Mouse (Mus musculus) intestine, embryonic 16.5 days (tissue): ENCODE results near the gene Glt8d2. TPM values are rescaled to one million over a fixed set of nuclear protein-coding genes. Genes with fewer than 3 reads are reported as not detected.
A peak's percentile ranks its signal among the peaks of the same experiment; 100 is the strongest.

Experiments
- ATAC-seq: fragments of 200-750 bp; cut with Nextera tagmentation; 2 replicates; pipeline ENCODE4 v1.8.0; 2017; ENCODE audit warnings: moderate TSS enrichment, moderate library complexity
- H3K27ac ChIP-seq: fragments of 300-500 bp; sonication (generic); 2 replicates; pipeline ENCODE4 v1.5.1; 2014; ENCODE audit warnings: mild to moderate bottlenecking, low read length
- H3K27me3 ChIP-seq: fragments of 300-500 bp; sonication (generic); replicated peaks from 2 replicates; pipeline ENCODE4 v1.6.1; 2014; ENCODE audit warnings: low read length, control low read depth, mixed read lengths; ENCODE audit not compliant: control insufficient read depth, insufficient read depth
- H3K36me3 ChIP-seq: fragments of 300-500 bp; sonication (generic); 2 replicates; pipeline ENCODE4 v1.6.1; 2014; ENCODE audit warnings: low read length, control low read depth; ENCODE audit not compliant: control insufficient read depth, insufficient read depth
- H3K4me1 ChIP-seq: fragments of 300-500 bp; sonication (generic); 2 replicates; pipeline ENCODE4 v1.6.1; 2014; ENCODE audit warnings: low read length, control low read depth, mixed read lengths; ENCODE audit not compliant: control insufficient read depth, insufficient read depth
- H3K4me2 ChIP-seq: fragments of 300-500 bp; sonication (generic); 2 replicates; pipeline ENCODE4 v1.6.1; 2014; ENCODE audit warnings: low read depth, low read length, control low read depth
- H3K4me3 ChIP-seq: fragments of 300-500 bp; sonication (generic); 2 replicates; pipeline ENCODE4 v1.5.1; 2014; ENCODE audit warnings: mild to moderate bottlenecking, low read length
- H3K9ac ChIP-seq: fragments of 300-500 bp; sonication (generic); 2 replicates; pipeline ENCODE4 v1.6.1; 2014; ENCODE audit warnings: low read depth, low read length
- H3K9me3 ChIP-seq: fragments of 300-500 bp; sonication (generic); 2 replicates; pipeline ENCODE4 v1.6.1; 2016; ENCODE audit warnings: low read length, control low read depth; ENCODE audit not compliant: control insufficient read depth
- WGBS: fragments of 180-500 bp; shearing (Covaris S2); extraction: QIAGEN DNeasy Blood & Tissue Kit; methylation state at CpG from one replicate; pipeline ENCODE4 v1.1.7; 2014; 5-methylcytosine and 5-hydroxymethylcytosine counted together
- polyA plus RNA-seq: library from polyadenylated mRNA; unstranded; fragments of >200 nt; fragmentation: Nextera tagmentation; extraction: Ambion mirVana; gene quantifications from 2 replicates; pipeline ENCODE4 v1.2.1, GENCODE M21; 2015

Gene Glt8d2
- polyA plus RNA-seq, 1 experiment from 2014 or later, result 6.8 TPM

DNA sequence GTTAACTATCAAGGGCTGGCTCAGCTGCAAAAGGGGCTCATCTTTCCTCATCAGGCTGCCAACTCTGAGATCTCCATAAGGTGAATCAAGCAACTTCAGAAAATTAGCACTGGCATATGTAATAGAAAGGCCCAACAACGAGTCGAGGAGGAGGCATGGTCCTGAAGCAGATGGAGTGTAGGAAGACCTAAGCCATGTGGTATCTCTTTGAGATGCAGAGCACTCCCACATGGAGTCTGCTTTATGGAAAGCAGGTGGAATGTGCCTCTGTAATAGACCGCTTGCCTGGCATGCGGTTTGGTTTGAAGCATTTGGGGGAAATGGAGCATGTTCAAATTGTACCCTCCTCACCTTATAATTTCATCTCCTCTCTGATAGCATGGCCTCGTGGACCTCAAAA is 9.7 kb downstream of the Glt8d2 start:
- peaks cover 3% of the 10 kb centered on the region; the same call in 1 of the 2 replicates for H3K9me3 ChIP-seq
- H3K27ac ChIP-seq, result no peak overlapping the region
- 86% methylated on average over 5 of the region's 5 CpGs for WGBS
- H3K9ac ChIP-seq, result no peak overlapping the region
- H3K27me3 ChIP-seq, result no peaks in the 10 kb centered on the region
- H3K36me3 ChIP-seq, result no peaks in the 10 kb centered on the region
- no peak overlapping the region for H3K4me2 ChIP-seq
- no peak overlapping the region for H3K4me3 ChIP-seq
- no peak for ATAC-seq
- no peaks in the 10 kb centered on the region for H3K4me1 ChIP-seq

GRCm38 (mm10) chr10:82676949-82677348 is 13.5 kb downstream of the Glt8d2 start:
- Histone ChIP-seq H3K27ac (no peak overlapping the region), H3K9me3 (no peaks in the 10 kb centered on the region), H3K4me1 (no peaks in the 10 kb centered on the region), H3K4me3 (no peak overlapping the region), H3K4me2 (no peak overlapping the region), H3K36me3 (no peaks in the 10 kb centered on the region), H3K9ac (no peak overlapping the region), H3K27me3 (no peaks in the 10 kb centered on the region)
- no peak for ATAC-seq
- WGBS, result 79% methylated on average over 6 of the region's 6 CpGs

DNA sequence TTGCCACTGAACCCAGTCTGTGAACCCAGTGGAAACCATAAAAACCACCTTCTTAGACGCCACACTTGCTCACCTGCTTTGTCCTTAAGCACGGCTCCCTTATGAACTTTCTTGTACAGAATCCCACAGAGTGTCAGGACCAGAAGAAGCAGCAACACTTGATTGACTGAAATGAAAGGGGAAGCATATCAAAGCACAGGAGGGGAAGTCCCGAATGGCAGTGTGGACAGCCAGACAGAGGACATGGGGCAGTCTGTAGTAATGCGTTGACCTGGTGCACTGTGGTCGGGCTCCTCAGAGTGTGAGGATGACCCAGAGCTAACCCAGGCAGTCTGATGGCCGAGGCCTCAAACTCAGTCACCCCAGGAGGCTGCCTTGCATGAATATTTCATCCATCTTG is 20.2 kb downstream of the Glt8d2 start:
- Histone ChIP-seq H3K27ac (no peak overlapping the region), H3K9me3 (no peaks in the 10 kb centered on the region), H3K9ac (no peak overlapping the region), H3K27me3 (no peaks in the 10 kb centered on the region), H3K4me1 (no peaks in the 10 kb centered on the region), H3K36me3 (no peaks in the 10 kb centered on the region), H3K4me3 (no peak overlapping the region), H3K4me2 (no peak overlapping the region)
- ATAC-seq, result no peak
- 74% methylated on average over 6 of the region's 6 CpGs for WGBS

DNA sequence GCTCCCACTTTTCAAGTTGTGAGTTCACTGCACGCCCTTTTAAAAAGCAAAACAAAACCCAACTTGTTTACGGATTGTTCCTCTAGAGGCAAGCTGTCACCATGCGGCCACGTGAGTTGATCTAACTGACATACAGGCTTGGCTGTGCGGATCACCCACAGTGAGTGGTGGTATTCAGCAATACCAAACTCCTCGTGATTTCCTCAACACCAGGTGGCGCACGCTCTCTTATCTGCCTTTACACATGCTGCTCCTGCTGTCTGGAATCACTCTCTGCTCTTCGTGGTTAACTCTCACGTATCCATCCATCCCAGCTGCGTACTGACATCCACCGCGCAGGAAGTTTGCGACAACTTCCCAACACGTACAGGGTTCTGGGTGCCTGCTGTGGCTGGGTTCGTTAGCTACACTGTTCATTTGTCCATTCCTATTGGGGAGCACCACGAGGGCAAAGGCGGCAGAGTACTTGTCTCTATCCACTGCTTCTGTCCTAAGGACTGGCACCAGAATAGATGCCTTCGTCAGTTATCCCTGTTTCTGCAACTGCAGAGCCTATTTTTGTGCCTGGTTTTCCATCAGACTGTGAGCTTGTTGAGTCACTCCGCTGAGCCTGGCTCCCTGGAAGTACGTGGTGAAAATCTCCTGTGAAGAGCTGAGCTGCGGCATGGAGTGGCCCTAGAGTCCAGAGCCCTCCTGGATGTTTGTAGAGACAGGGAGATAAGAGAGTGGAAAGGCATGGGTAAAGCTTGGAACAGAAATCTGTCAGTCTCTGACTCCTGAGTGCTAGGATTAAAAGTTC is 23.8 kb downstream of the Glt8d2 start:
- H3K4me3 ChIP-seq, result 0 out of 2 replicates have a peak overlapping the region, but pooled peaks have one; percentile 17
- WGBS, result 18% methylated on average over 22 of the region's 22 CpGs

GRCm38 (mm10) chr10:82665951-82666350 is 24.5 kb downstream of the Glt8d2 start:
- no peak overlapping the region for H3K4me3 ChIP-seq
- no peak for ATAC-seq
- H3K27me3 ChIP-seq, result no peaks in the 10 kb centered on the region
- no peak overlapping the region for H3K27ac ChIP-seq
- no peak overlapping the region for H3K9ac ChIP-seq
- no peaks in the 10 kb centered on the region for H3K9me3 ChIP-seq
- H3K4me2 ChIP-seq, result no peak overlapping the region
- 54% methylated on average over 3 of the region's 3 CpGs for WGBS
- no peaks in the 10 kb centered on the region for H3K36me3 ChIP-seq
- no peaks in the 10 kb centered on the region for H3K4me1 ChIP-seq

More for the DNA sequence above, 23.8 kb downstream of the Glt8d2 start:
- Histone ChIP-seq H3K4me1 (no peaks in the 10 kb centered on the region), H3K9ac (peak overlapping the region; percentile 50), H3K9me3 (no peaks in the 10 kb centered on the region), H3K4me2 (peak overlapping the region; percentile 35), H3K27me3 (no peaks in the 10 kb centered on the region), H3K36me3 (no peaks in the 10 kb centered on the region), H3K27ac (no peak overlapping the region)
- peak; percentile 93 for ATAC-seq

DNA sequence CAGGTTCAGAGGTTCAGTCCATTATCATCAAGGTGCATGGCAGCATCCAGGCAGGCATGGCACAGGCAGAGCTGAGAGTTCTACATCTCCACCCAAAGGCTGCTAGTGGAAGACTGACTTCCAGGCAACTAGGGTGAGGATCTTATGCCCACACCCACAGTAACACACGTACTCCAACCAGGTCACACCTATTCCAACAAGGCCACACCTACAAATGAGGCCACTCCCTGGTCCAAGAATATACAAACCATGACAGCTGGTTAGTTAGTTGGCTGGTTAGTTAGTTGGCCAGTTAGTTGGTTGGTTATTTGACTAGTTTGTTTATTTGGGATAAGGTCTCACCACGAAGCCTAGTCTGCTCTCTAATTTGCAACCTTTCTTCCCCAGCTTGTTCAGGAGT is 27.2 kb downstream of the Glt8d2 start:
- Histone ChIP-seq H3K4me3 (no peak overlapping the region), H3K27me3 (no peaks in the 10 kb centered on the region), H3K36me3 (no peaks in the 10 kb centered on the region), H3K4me1 (no peaks in the 10 kb centered on the region), H3K4me2 (no peak overlapping the region), H3K9me3 (no peaks in the 10 kb centered on the region), H3K9ac (no peak overlapping the region), H3K27ac (no peak overlapping the region)
- no peak for ATAC-seq
- 80% methylated on average over 2 of the region's 2 CpGs for WGBS

DNA sequence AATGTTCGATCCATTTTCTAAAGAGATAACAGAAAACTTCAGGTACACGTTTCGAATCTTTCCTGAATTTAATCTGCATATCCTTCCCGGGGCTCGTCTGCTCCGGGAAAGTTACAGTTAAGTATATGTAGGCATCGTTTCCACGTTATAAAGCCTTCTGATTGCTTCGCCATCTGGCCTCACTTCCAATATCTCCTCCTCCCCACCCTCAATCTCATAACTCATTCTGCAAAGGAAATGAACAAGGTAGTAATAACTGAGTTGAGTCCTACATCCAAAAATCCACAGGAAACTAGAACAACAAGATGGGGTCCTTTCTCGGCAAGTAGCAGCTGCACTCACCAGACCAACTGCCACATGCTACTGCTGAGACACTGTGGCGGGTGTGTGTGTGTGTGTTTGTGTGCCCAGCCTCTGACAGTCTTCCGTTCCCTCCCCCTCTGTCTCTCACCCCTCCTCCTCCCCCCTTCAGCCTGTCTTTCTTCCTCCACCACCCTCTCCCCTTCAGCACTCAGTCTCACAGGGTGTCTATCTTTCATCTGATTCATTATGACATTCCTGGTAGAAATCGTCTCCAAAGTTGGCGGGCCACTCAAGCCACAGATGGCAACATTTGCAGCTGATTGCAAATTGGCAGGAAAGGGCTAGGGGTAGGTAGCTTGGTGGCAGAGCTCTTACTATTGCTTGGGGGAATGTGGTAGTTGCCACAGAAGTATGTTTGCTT is 28.0 kb downstream of the Glt8d2 start:
- H3K4me3 ChIP-seq, result no peak overlapping the region
- H3K9me3 ChIP-seq, result no peaks in the 10 kb centered on the region
- no peaks in the 10 kb centered on the region for H3K27me3 ChIP-seq
- no peak overlapping the region for H3K27ac ChIP-seq
- 79% methylated on average over 14 of the region's 14 CpGs for WGBS
- H3K4me2 ChIP-seq, result no peak overlapping the region
- H3K36me3 ChIP-seq, result no peaks in the 10 kb centered on the region
- no peak overlapping the region for H3K9ac ChIP-seq
- no peak for ATAC-seq
- H3K4me1 ChIP-seq, result no peaks in the 10 kb centered on the region

GRCm38 (mm10) chr10:82661820-82662219 is 28.6 kb downstream of the Glt8d2 start:
- Histone ChIP-seq H3K36me3 (no peaks in the 10 kb centered on the region), H3K4me3 (no peak overlapping the region), H3K27ac (no peak overlapping the region), H3K4me2 (no peak overlapping the region), H3K27me3 (no peaks in the 10 kb centered on the region), H3K9me3 (no peaks in the 10 kb centered on the region), H3K4me1 (no peaks in the 10 kb centered on the region), H3K9ac (no peak overlapping the region)
- no peak for ATAC-seq
- 82% methylated on average over 8 of the region's 8 CpGs for WGBS

- ATAC-seq, result no peak
- Histone ChIP-seq H3K4me2 (no peak overlapping the region), H3K9ac (no peak overlapping the region), H3K27ac (no peak overlapping the region), H3K27me3 (no peaks in the 10 kb centered on the region), H3K4me1 (no peaks in the 10 kb centered on the region), H3K9me3 (no peaks in the 10 kb centered on the region), H3K4me3 (no peak overlapping the region), H3K36me3 (0 out of 2 replicates have a peak, but pooled peaks cover 3% of the 10 kb centered on the region)
- 77% methylated on average over 3 of the region's 3 CpGs for WGBS
These were observed 35.9 kb downstream of the Glt8d2 start for GRCm38 (mm10) chr10:82654581-82654980.
